Mouse (Mus musculus) frontal cortex, postnatal 36 days (tissue): ENCODE measurements around the gene 1810055G02Rik.

ENCODE experiments used
- DNase-seq, 2 experiments: peaks; one replicate each; pipeline ENCODE4 v3.0.0; 2022; ENCODE audit warnings: low spot score in 2 of 2

The 1810055G02Rik gene

GRCm38 (mm10) chr19:3708078-3709012 lies at the start of gene 1810055G02Rik:
1810055G02Rik (plus strand) TSS chr19:3708293.
- DNase-seq, result peak; percentile 98 to 99

- no peak for DNase-seq
Measured at GRCm38 (mm10) chr19:3665510-3665909, 42.6 kb upstream of the 1810055G02Rik start.

- no peak for DNase-seq
Measured at GRCm38 (mm10) chr19:3666632-3667031, 41.5 kb upstream of the 1810055G02Rik start.

- DNase-seq, result no peak
Measured at GRCm38 (mm10) chr19:3667155-3667895, 40.8 kb upstream of the 1810055G02Rik start.

- no peak for DNase-seq
Measured at GRCm38 (mm10) chr19:3667979-3668378, 40.1 kb upstream of the 1810055G02Rik start.

- DNase-seq, result no peak
Measured at GRCm38 (mm10) chr19:3668551-3668950, 39.5 kb upstream of the 1810055G02Rik start.

GRCm38 (mm10) chr19:3669100-3669499 lies 39.0 kb upstream of the 1810055G02Rik start:
- DNase-seq, result no peak

- DNase-seq, result no peak
Measured at GRCm38 (mm10) chr19:3673149-3673548, 34.9 kb upstream of the 1810055G02Rik start.

- no peak for DNase-seq
Measured at GRCm38 (mm10) chr19:3674122-3674855, 33.8 kb upstream of the 1810055G02Rik start.

GRCm38 (mm10) chr19:3680732-3681131 lies 27.4 kb upstream of the 1810055G02Rik start:
- DNase-seq, result no peak

GRCm38 (mm10) chr19:3681310-3681934 lies 26.7 kb upstream of the 1810055G02Rik start:
- peak; percentile 39 to 49 for DNase-seq

- no peak for DNase-seq
Measured at GRCm38 (mm10) chr19:3684414-3684813, 23.7 kb upstream of the 1810055G02Rik start.

GRCm38 (mm10) chr19:3684957-3685580 lies 23.0 kb upstream of the 1810055G02Rik start:
- no peak for DNase-seq

- DNase-seq, result no peak
Measured at GRCm38 (mm10) chr19:3685611-3686214, 22.4 kb upstream of the 1810055G02Rik start.

- DNase-seq, result no peak
Measured at GRCm38 (mm10) chr19:3686215-3686894, 21.7 kb upstream of the 1810055G02Rik start, which contains the start of gene Lrp5. Lrp5 (minus strand) TSS chr19:3686564.

- DNase-seq, result no peak
Measured at GRCm38 (mm10) chr19:3687676-3688171, 20.4 kb upstream of the 1810055G02Rik start.

GRCm38 (mm10) chr19:3691337-3691736 lies 16.8 kb upstream of the 1810055G02Rik start:
- DNase-seq, result no peak

- no peak for DNase-seq
Measured at GRCm38 (mm10) chr19:3692414-3693145, 15.5 kb upstream of the 1810055G02Rik start.

- no peak for DNase-seq
Measured at GRCm38 (mm10) chr19:3694476-3694875, 13.6 kb upstream of the 1810055G02Rik start.
